Mouse (Mus musculus): Measurements from ENCODE around the gene Pfdn6.

Pfdn6 gene

DNA sequence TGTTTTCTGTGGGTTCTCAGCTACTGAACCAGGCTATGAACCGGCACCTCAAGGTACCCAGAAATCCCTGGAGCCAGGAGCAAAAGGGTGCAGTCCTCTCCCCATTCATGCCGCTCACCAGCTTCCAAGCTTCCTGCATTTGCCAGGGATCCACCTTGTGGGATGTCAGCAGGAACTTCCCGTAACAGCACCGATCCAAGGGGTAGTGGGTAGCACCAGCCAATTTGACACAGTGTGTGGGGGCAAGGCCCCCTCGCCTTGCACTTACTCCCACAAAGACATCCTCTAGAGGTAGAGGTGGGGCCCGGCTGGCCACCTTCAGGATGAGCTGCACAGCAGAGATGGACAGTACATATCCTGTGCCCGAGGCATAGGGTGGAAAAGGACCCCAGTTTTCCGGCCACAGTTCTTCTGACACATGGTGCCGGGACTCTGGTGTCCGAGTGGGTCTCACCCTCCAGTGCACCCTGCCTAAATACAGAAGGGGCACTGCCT, 10.0 kb upstream of the Pfdn6 start:
- CTCF ChIA-PET: interaction anchor here (0.6 to 1.0 kb wide), 6 partner anchors 10 to 151 kb away, joined by 3 to 4 read pairs (median 3); partner anchors contain the start of genes Wdr46 (in 3 of the 4) and Pfdn6 (in 2 of the 4)
- POLR2A ChIA-PET: interaction anchor here (0.5 to 11.4 kb wide), 52 partner anchors 9 to 654 kb away, joined by 3 to 528 read pairs (median 8); partner anchors contain the start of genes Pfdn6 (in 4 of the 4), Wdr46 (in 4 of the 4), Daxx (in 3 of the 4) and Tapbp (in 3 of the 4)

DNA sequence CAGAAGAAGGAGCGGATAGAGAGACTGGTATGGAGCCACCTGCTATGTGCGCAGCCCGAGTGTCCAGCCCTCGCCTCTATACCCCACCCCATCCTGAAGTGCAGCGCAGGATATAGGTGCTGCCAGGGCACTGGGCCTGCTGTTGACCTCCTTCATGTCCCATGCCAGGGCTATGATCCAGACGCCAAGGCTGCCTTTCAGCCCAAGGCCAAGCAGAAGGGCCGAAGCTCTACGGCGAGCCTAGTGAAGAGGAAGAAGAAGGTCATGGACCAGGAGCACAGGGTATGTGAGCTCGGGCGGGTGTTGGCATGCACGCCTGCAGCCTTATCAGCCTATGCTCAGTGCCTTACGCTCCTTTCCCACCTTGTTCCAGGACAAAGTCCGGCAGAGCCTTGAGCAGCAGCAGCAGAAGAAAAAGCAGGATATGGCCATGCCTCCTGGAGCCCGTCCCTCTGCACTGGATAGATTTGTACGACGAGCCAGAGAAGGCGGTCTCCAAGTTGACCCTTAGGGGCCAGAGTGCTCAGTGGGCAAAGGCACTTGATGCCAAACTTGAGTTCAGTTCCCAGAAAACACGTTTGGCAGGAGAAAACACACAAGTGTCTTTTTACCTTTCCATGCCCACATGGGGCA, 8.9 kb upstream of the Pfdn6 start:
- POLR2A ChIA-PET: interaction anchor here (0.8 to 11.4 kb wide), 18 partner anchors 8 to 170 kb away, joined by 3 to 528 read pairs (median 18); partner anchors contain the start of genes Pfdn6 (in 4 of the 4), Wdr46 (in 4 of the 4), Daxx (in 2 of the 4) and Rgl2 (in 2 of the 4)
- CTCF ChIA-PET: no interaction called here

DNA sequence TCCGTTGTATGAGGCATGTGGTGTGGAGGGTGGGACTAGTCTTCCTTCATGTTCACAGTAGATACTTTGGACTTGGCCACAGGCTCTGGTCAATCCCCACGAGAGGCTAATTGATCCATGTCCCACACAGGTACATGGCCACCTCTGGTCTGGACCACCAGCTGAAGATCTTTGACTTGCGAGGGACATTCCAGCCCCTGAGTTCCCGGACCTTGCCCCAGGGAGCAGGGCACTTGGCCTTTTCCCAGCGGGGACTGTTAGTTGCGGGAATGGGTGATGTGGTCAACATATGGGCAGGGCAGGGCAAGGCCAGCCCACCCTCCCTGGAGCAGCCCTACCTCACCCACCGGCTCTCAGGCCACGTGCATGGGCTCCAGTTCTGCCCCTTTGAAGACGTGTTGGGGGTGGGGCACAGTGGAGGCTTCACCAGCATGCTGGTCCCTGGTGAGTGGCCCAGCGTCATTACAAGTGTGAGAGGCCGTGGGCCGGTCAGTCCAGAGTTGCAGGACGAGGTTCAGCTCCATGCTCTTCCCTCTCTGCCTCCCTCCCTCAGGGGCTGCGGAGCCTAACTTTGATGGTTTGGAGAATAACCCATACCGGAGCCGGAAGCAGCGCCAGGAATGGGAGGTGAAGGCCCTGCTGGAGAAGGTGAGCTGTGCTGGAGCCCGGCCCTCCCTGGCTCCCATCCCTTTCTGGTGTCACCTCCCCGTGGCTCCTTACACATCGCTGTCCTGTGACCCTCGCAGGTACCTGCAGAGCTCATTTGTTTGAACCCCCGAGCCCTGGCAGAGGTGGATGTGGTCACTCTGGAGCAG, 8.2 kb upstream of the Pfdn6 start:
- ChIA-PET CTCF (no interaction called here), POLR2A (interaction anchor here in 3 of 4 experiments (0.6 to 11.4 kb wide), 11 partner anchors 7 to 170 kb away, joined by 3 to 528 read pairs (median 4); partner anchors contain the start of genes Pfdn6 (in 3 of the 3), Wdr46 (in 3 of the 3), Tapbp (in 2 of the 3) and Zbtb22 (in 2 of the 3))

DNA sequence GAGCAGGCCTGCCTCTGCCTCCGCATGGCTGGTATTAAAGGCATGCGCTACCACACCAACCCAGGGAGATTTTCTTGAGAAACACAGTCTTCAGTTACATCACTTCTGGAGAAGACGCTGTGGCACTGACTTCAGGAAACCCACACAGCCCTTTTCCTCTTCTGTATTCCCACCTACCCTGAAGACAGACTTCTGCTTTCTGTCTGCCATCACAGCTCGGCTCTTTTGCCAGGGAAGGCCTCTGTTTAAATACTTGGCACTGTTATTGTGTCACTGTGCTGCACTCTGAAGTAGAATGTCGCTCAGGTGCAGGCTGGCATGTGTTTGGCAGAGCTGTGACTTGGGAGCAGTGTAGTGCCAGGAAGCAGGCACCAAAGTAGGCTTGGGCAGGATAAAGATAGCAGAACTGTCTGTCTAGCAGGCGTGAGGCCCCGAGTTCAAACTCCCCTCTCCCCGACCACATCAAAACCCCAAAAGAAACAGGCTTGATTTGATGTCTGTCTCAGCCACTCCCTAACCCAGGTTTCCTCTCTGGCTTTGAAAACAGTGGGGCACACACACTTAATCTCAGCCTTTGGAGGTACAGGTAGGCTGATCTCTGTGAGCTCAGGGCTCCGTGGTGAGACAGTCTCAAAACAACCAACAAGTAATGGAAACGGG, 7.4 kb upstream of the Pfdn6 start:
- ChIA-PET CTCF (no interaction called here), POLR2A (interaction anchor here in 2 of 4 experiments (0.6 to 11.4 kb wide), 8 partner anchors 8 to 171 kb away, joined by 3 to 528 read pairs (median 4); partner anchors contain the start of genes Pfdn6 (in 1 of the 2), Rgl2 (in 1 of the 2), Rps18 (in 1 of the 2) and Rxrb (in 1 of the 2))

DNA sequence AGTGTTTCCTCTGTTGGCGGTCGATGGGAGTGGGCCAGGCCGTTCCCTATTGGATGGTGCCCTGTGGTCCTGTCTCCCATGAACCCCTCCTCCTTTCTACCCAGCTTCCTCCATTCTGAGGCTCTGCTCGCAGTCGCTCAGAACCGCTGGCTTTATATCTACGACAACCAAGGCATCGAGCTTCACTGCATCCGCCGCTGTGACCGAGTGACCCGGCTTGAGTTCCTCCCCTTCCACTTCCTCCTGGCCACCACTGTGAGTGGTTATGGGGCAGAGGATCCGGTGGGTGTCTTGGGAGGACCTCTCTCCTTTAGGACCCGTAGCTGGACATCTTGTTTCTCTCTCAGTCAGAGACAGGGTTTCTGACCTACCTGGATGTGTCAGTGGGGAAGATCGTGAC, 3.3 kb upstream of the Pfdn6 start:
- POLR2A ChIA-PET: interaction anchor here (0.6 to 20.4 kb wide), 15 partner anchors 8 to 119 kb away, joined by 3 to 528 read pairs (median 4); partner anchors contain the start of genes B3galt4 (in 4 of the 4), Rps18 (in 3 of the 4), Vps52 (in 3 of the 4) and Daxx (in 1 of the 4)
- CTCF ChIA-PET: interaction anchor here in 2 of 4 experiments (1.0 to 1.5 kb wide), 2 partner anchors 18 kb away, joined by 4 read pairs; no protein-coding TSS in a partner anchor

DNA sequence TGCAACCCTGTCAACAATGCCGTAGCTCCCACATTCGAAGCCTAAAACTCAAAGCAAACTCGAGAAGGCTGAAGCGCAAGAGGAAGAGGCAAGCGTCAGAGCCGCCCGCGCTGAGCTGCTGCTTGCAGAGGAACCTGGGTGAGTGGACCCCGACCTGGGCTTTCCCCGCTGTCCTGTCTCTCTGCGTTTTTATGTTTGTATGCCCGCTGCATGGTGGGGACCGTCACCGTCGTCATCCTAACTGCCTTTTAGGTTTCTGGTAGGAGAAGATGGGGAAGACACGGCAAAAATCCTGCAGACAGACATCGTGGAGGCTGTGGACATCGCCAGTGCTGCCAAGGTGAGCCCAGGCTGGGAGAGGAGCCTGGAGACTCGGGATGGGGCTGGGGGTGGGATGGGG, 1.2 kb upstream of the Pfdn6 start:
- POLR2A ChIA-PET: interaction anchor here (1.2 to 20.4 kb wide), 13 partner anchors 9 to 117 kb away, joined by 3 to 528 read pairs (median 26); partner anchors contain the start of genes B3galt4 (in 4 of the 4), Rps18 (in 3 of the 4), Vps52 (in 3 of the 4) and Rgl2 (in 2 of the 4)
- CTCF ChIA-PET: no interaction called here

DNA sequence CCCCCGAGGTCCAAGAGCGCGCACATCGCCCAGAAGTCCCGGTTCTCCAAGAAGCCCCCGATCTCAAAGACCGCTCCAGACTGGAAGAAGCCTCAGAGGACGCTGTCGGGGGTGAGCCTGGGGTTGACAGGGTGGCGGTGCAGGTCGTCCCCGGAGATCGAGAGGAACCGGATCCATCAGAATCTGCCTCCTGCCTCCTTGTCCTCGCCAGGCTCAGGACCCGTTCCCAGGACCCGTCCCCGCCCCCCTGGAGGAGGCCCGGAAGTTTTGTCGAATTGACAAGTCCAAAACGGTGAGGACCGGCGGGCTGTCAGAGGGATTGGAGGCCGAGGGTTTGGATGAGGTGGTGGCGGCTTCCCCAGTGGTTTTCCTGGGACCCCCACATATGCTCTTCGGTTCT, 838 bp upstream of the Pfdn6 start:
- CTCF ChIA-PET: interaction anchor here in 3 of 4 experiments (0.6 to 2.0 kb wide), 7 partner anchors 9 to 76 kb away, joined by 3 to 4 read pairs (median 3); partner anchors contain the start of gene B3galt4 (in 1 of the 3)

DNA sequence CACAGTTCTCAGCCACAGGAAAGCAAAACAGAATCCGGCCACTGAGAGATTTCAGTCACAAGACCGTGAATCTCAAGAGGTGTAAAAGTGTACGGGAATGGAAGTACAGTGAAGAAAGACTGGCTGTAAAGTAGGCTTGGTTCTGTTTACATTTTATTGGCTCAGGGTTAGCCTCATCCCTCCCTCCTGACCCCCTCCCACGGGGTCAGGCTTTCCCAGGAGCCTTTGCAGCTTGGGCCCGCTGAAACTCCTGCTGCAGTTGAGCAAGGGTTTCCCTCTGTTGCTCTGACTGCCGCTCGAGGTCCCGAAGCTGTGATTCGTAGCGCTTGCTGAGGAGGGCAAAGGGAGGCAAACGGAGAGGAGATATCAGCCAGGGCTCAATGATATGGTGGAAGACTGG, 1.4 kb downstream of the Pfdn6 start:
- POLR2A ChIA-PET: interaction anchor here (1.9 to 20.4 kb wide), 11 partner anchors 8 to 179 kb away, joined by 5 to 528 read pairs (median 26); partner anchors contain the start of genes B3galt4 (in 4 of the 4), Rps18 (in 3 of the 4), Vps52 (in 3 of the 4) and Rgl2 (in 2 of the 4)
- CTCF ChIA-PET: interaction anchor here in 2 of 4 experiments (0.7 to 2.0 kb wide), 5 partner anchors 8 to 44 kb away, joined by 3 to 8 read pairs (median 4); no protein-coding TSS in a partner anchor

More for the DNA sequence above, 838 bp upstream of the Pfdn6 start:
- POLR2A ChIA-PET: interaction anchor here (0.7 to 20.4 kb wide), 39 partner anchors 9 to 645 kb away, joined by 3 to 528 read pairs (median 5); partner anchors contain the start of genes B3galt4 (in 4 of the 4), Rps18 (in 4 of the 4), Vps52 (in 4 of the 4) and Daxx (in 2 of the 4)

DNA sequence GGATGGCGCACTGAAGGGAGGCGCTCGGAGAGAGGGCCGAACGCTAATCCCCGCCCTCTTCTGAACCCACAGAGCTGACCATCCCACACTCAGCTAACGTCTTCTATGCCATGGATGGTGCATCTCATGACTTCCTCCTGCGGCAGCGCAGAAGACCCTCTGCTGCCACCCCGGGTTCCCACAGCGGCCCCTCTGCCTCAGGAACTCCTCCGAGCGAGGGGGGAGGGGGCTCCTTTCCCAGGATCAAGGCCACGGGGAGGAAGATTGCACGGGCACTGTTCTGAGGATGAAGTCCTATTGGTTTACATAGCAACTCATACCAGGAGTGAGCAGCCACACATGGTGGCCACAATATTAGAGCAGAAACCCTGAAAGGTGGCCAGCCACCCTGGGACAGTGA, 3.1 kb downstream of the Pfdn6 start:
- POLR2A ChIA-PET: interaction anchor here (0.6 to 20.4 kb wide), 16 partner anchors 8 to 407 kb away, joined by 3 to 528 read pairs (median 4); partner anchors contain the start of genes B3galt4 (in 4 of the 4), Rps18 (in 2 of the 4), Vps52 (in 2 of the 4) and Daxx (in 1 of the 4)
- CTCF ChIA-PET: interaction anchor here in 1 of 4 experiments (1.0 kb wide), 1 partner anchor 28 kb away, joined by 3 read pairs; no protein-coding TSS in a partner anchor

DNA sequence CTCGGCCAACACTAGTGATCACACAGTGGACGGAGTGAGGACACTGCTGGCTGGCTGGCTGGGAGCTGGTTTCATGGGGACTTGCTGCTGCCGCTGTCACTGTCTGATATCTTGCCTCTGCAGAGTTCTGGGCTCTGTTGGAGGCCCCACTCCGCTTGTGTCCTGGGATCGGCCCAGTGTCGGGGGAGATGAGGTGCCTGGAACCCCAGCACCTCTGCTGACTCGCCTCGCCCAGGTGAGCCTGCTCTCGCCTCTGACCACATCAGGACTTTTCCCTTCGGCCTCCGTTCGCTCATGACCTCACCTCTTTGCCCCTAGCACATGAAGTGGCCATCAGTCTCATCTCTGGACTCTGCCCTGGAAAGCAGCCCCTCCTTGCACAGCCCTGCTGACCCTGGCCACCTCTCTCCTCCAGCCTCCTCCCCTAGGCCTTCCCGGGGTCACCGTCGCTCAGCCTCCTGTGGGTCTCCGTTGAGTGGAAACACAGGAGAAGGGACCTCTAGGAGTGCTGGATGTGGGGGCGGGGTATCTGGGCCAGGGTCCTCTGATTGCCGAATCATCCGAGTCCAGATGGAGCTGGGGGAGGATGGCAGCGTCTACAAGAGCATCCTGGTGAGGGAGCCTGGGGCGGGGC, 4.6 kb downstream of the Pfdn6 start:
- ChIA-PET POLR2A (interaction anchor here in 3 of 4 experiments (0.6 to 20.4 kb wide), 13 partner anchors 9 to 176 kb away, joined by 3 to 528 read pairs (median 6); partner anchors contain the start of genes B3galt4 (in 3 of the 3), Rps18 (in 2 of the 3), Vps52 (in 2 of the 3) and Daxx (in 1 of the 3)), CTCF (interaction anchor here in 2 of 4 experiments (0.9 to 2.1 kb wide), 3 partner anchors 9 to 175 kb away, joined by 3 to 5 read pairs (median 3); partner anchors contain the start of gene Rab11b (in 1 of the 2))

DNA sequence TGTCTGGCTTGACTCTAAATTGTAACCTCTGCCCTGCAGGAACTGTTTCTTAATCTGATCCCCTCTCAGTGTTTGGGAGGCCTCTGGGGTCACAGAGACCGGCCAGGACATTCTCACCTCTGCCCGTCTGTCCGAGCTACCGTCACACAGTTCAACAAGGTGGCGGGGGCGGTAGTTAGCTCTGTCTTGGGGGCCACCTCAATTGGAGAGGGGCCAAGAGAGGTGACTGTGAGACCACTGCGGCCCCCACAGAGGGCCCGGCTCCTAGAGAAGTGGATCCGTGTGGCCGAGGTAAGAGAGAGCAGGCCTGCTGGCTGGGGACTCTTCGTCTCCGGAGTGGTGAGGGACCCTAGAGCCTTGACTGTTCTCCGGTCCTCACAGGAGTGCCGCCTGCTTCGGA, 7.2 kb downstream of the Pfdn6 start:
- POLR2A ChIA-PET: interaction anchor here in 3 of 4 experiments (1.0 to 20.4 kb wide), 8 partner anchors 17 to 109 kb away, joined by 3 to 528 read pairs (median 8); partner anchors contain the start of genes B3galt4 (in 3 of the 3), Rps18 (in 2 of the 3), Tapbp (in 2 of the 3) and Vps52 (in 2 of the 3)
- CTCF ChIA-PET: interaction anchor here in 1 of 4 experiments (1.6 kb wide), 1 partner anchor 10 kb away, joined by 3 read pairs; no protein-coding TSS in a partner anchor

DNA sequence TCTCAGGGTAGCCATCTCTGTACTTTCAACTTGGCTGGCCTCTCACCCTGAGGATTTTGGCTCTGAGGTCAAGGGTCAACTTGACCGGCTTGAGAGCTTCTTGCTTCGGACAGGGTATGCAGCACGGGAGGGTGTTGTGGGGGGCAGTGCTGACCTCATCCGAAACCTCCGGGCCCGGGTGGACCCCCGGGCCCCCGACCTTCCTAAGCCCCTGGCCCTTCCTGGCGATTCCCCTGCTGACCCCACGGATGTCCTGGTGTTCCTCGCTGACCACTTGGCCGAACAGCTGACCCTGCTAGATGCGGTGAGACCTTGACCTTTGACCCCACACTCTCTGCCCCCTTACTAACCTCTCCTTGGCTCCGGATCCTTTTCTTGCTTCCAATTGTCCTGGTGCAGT, 7.7 kb downstream of the Pfdn6 start:
- ChIA-PET POLR2A (interaction anchor here in 2 of 4 experiments (1.0 to 20.4 kb wide), 9 partner anchors 8 to 108 kb away, joined by 3 to 528 read pairs (median 26); partner anchors contain the start of genes B3galt4 (in 2 of the 2), Pfdn6 (in 2 of the 2), Rps18 (in 2 of the 2) and Tapbp (in 2 of the 2)), CTCF (interaction anchor here in 1 of 4 experiments (0.9 to 1.6 kb wide), 2 partner anchors 10 to 36 kb away, joined by 3 read pairs; no protein-coding TSS in a partner anchor)

DNA sequence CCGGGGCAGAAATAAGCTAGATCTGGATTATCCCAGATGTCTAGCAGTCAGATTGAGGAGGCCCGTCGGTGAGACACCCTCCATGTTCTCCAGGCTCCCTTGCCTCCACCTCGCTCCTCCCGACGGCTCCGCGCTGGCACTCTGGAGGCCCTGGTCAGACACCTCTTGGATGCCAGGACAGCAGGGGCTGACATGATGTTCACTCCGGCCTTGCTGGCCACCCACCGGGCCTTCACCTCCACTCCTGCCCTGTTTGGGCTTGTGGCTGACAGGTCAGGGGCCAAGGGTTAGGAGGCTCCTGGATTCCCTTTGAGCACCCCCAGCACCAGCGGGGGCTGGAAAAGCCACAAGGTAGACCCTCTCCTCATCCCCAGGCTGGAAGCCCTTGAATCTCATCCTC, 8.2 kb downstream of the Pfdn6 start:
- POLR2A ChIA-PET: interaction anchor here in 2 of 4 experiments (1.0 to 20.4 kb wide), 12 partner anchors 8 to 110 kb away, joined by 3 to 528 read pairs (median 8); partner anchors contain the start of genes B3galt4 (in 2 of the 2), Pfdn6 (in 2 of the 2), Rps18 (in 2 of the 2) and Tapbp (in 2 of the 2)
- CTCF ChIA-PET: interaction anchor here in 1 of 4 experiments (0.9 to 1.6 kb wide), 2 partner anchors 9 to 37 kb away, joined by 3 read pairs; no protein-coding TSS in a partner anchor

DNA sequence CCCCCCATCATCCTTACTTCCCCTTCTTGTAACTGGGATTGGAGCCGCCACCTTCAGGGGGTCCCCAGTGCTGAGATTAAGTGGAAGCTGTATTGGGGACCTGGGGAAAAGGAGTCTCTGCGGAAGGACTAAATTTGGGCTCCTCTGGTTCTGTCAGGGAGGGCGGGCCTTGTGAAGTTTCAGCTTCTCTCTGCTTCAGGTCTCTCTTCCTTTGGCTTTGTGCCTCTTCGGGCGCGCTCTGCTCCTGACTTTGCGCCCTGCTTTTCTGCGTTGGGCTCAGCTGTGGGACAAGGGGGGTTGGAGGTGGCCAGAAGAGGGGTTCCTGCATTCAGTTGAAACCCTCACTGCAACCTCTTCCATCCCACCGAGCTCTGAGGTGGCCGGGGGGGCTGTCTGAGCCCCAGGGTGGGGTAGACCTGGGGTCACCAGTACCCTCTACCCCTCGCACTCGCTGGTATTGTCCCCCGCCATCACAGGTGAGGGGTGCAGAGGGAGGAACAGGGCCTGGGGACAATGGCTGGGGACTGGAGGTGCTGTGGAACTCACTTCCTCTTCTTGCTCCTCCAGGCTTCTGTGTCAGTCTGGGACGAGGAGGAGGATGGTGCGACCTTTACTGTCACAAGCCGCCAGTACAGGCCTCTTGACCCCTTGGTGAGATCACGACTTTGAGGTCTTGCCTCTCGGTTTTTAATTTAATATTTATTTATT, 8.8 kb downstream of the Pfdn6 start:
- ChIA-PET CTCF (interaction anchor here in 3 of 4 experiments (0.6 to 2.2 kb wide), 13 partner anchors 8 to 531 kb away, joined by 3 to 8 read pairs (median 3); partner anchors contain the start of genes Wdr46 (in 2 of the 3), Cd320 (in 1 of the 3), Pfdn6 (in 1 of the 3) and Tapbp (in 1 of the 3)), POLR2A (interaction anchor here in 3 of 4 experiments (0.6 to 20.4 kb wide), 39 partner anchors 9 to 1035 kb away, joined by 3 to 528 read pairs (median 5); partner anchors contain the start of genes B3galt4 (in 3 of the 3), Daxx (in 2 of the 3), Pfdn6 (in 2 of the 3) and Rps18 (in 2 of the 3))
